Mouse (Mus musculus): ENCODE measurements around the gene Agrn. TPM values are rescaled to one million over a fixed set of nuclear protein-coding genes. Genes with fewer than 3 reads are reported as not detected.

The Agrn gene
- total and polyA plus RNA-seq, 3 experiments = 0.38 to 2.0 (median 0.70) TPM

DNA sequence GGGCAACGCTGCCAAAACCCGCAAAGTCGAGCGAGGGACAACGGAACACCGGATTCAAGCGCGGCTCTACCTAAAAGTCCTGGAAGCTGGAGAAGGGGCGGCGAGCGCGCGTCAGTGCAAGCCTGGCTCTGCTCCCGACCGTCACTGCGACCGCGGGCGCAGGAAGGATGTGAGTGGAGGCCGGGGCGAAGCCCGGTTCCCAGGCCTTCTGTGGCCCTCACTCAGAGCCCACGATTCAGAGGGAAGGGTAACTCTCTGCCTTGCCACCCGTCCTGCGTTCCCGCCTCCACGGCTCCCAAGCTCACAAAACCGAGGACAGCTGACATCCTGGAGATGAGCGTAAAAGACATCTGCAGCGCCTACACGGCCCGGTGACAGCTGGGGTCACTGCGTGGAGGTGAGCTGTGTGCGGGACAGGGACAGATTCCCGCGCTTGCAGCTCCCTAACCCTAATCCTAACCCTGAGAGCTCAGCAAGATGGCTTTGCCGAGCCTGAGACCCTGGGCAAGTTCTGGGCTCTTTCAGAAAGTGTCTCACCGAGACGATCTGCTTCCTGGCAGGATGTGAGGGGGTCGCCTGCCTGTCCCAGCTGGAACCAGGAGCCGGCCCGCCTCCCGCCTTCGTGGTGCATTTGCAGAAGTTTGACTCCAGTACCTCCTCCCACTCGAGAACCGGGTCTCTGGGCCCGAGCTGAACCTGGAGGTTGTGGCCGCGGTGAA is 6.3 kb upstream of the Agrn start:
- Histone ChIP-seq H3K4me3 (ENCODE audit: low read depth, low read length) (no peak overlapping the region; the same call in 1 of the 2 replicates), H3K36me3 (replicated peaks) (no peaks in the 10 kb centered on the region), H3K4me1 (ENCODE audit: insufficient read depth, low read depth, low read length) (peaks cover 8% of the 10 kb centered on the region), H3K9me3 (replicated peaks) (no peaks in the 10 kb centered on the region), H3K27me3 (ENCODE audit: insufficient read depth, low read length) (peaks cover 35% of the 10 kb centered on the region)
- no peak for ATAC-seq (ENCODE audit: extremely low read depth, insufficient number of reproducible peaks, low FRiP score, poor library complexity, severe bottlenecking)
- no peak for TF ChIP-seq GATA2 (IDR thresholded peaks at IDR 0.05; ENCODE audit: borderline replicate concordance, low read depth, low read length)
- TF ChIP-seq GATA1 (IDR thresholded peaks at IDR 0.05; ENCODE audit: borderline replicate concordance, low read length) = no peak
- no peak for TF ChIP-seq POLR2AphosphoS5 (IDR thresholded peaks at IDR 0.05; ENCODE audit: insufficient replicate concordance, low read depth, low read length)
- no peak for TF ChIP-seq CTCF (IDR thresholded peaks at IDR 0.05; ENCODE audit: low read depth, low read length)
- no peak for TF ChIP-seq TAL1 (conservative IDR thresholded peaks at IDR 0.05; ENCODE audit: low read depth, low read length)
- DNase-seq (ENCODE audit: low spot score) = no peak

DNA sequence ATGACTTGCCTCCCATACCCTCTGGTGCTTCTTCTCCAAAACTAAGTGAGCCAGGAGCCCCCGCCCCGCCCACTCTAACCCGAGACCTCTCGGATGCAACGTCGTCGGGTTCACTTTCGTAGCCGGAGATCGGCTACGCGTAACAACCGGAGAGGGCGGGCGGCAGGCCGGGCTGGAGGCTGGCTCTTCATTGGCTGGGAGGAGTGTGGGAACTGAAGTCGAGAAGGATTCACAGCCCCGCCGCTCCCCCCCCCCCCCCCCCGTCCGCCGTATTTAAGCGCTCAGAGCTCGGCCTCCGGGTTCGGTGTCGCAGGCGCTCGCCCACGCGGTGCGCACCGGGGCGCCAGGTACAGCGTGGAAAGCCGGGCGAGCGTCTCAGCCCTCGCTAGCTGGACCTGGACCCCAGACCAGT is 5.7 kb upstream of the Agrn start, which contains the start of gene AW011738:
Gene AW011738 (plus strand): TSS at position 304 of the 412 bp plus-strand sequence.
- H3K4me3 ChIP-seq (ENCODE audit: low read depth, low read length) = no peak within 1 kb of the TSS; the same call in 1 of the 2 replicates
- H3K9me3 ChIP-seq (replicated peaks) = no peaks in the 10 kb centered on the region
- peaks cover 35% of the 10 kb centered on the region for H3K27me3 ChIP-seq (ENCODE audit: insufficient read depth, low read length)
- H3K36me3 ChIP-seq (replicated peaks) = no peaks in the 10 kb centered on the region
- TF ChIP-seq CTCF (IDR thresholded peaks at IDR 0.05; ENCODE audit: low read depth, low read length) (no peak), GATA1 (IDR thresholded peaks at IDR 0.05; ENCODE audit: borderline replicate concordance, low read length) (no peak), TAL1 (conservative IDR thresholded peaks at IDR 0.05; ENCODE audit: low read depth, low read length) (no peak), POLR2AphosphoS5 (IDR thresholded peaks at IDR 0.05; ENCODE audit: insufficient replicate concordance, low read depth, low read length) (no peak), GATA2 (IDR thresholded peaks at IDR 0.05; ENCODE audit: borderline replicate concordance, low read depth, low read length) (no peak)
- DNase-seq (ENCODE audit: low spot score) (no peak), ATAC-seq (ENCODE audit: extremely low read depth, insufficient number of reproducible peaks, low FRiP score, poor library complexity, severe bottlenecking) (no peak)
- peaks cover 9% of the 10 kb centered on the region for H3K4me1 ChIP-seq (ENCODE audit: insufficient read depth, low read depth, low read length)

DNA sequence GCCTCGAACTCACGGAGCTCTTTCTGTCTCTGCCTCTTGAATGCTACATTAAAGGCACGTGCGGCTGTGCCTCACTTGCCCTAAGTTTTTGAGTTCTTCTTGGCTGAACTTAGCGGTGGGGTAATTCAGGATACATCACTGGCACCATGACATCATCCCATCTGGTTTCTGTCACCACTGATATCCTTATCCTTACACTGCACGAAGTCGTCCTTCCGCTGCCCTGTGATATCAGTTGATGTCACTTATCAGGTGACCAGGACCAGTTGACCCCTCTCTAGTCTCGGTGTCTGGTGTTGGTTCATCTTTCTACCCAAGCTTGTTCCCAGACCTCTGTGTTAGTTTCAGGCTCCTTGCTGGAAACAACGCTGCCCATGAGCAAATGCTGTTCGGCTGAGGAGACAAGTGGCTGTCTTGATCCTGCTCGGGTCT is 5.2 kb upstream of the Agrn start:
- ATAC-seq (ENCODE audit: extremely low read depth, insufficient number of reproducible peaks, low FRiP score, poor library complexity, severe bottlenecking) (no peak), DNase-seq (ENCODE audit: low spot score) (no peak)
- TF ChIP-seq GATA1 (IDR thresholded peaks at IDR 0.05; ENCODE audit: borderline replicate concordance, low read length) (no peak), POLR2AphosphoS5 (IDR thresholded peaks at IDR 0.05; ENCODE audit: insufficient replicate concordance, low read depth, low read length) (no peak), GATA2 (IDR thresholded peaks at IDR 0.05; ENCODE audit: borderline replicate concordance, low read depth, low read length) (no peak), CTCF (IDR thresholded peaks at IDR 0.05; ENCODE audit: low read depth, low read length) (no peak), TAL1 (conservative IDR thresholded peaks at IDR 0.05; ENCODE audit: low read depth, low read length) (no peak)
- H3K9me3 ChIP-seq (replicated peaks) = no peaks in the 10 kb centered on the region
- no peaks in the 10 kb centered on the region for H3K36me3 ChIP-seq (replicated peaks)
- H3K27me3 ChIP-seq (ENCODE audit: insufficient read depth, low read length) = peaks cover 39% of the 10 kb centered on the region
- H3K4me3 ChIP-seq (ENCODE audit: low read depth, low read length) = no peak overlapping the region
- peaks cover 13% of the 10 kb centered on the region for H3K4me1 ChIP-seq (ENCODE audit: insufficient read depth, low read depth, low read length)

DNA sequence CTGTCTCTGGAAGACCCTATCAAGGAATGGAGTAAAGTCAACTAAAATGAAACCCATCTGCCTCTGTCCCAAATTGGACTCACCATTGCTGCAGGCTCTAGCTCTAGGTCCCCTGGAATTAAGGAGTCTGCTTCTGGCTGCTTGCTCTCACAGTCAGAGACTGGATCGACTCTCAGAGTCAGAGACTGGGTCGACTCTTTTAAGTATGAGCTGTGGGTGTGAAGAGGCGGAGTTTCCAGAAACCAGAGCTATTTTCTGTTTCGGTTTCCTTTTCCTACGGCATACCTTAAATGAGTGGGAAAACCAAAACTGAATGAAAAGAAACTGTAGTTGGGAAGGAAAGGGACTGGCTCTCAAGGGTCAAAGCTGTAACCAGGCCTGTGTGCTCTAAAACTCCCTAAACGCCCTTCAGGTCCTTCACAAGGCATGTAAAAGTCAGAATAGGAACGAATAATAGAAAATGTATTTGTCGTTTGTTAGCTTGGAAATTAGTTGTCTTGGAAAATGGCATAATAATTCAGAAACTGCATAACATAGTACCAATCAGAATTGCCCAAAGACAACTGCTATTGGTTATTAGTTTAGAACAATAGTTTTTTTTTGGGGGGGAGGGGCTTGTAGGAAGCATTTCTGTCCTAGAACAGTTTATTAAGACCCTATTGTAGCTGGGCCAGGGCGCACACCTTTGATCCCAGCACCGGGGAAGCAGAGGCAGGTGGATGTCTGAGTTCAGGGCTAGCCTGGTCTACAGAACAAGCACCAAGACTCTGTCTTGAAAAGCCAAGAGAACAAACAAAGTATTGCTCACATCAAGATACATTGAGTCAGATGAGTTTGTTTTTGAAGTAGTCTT is 3.6 kb upstream of the Agrn start, which contains the start of gene Isg15:
Gene Isg15 (minus strand): TSS at position 196 of the 853 bp plus-strand sequence.
- Histone ChIP-seq H3K4me3 (ENCODE audit: low read depth, low read length) (no peak within 1 kb of the TSS), H3K4me1 (ENCODE audit: insufficient read depth, low read depth, low read length) (peaks cover 25% of the 10 kb centered on the region), H3K27me3 (ENCODE audit: insufficient read depth, low read length) (peaks cover 52% of the 10 kb centered on the region), H3K36me3 (replicated peaks) (no peaks in the 10 kb centered on the region), H3K9me3 (replicated peaks) (no peaks in the 10 kb centered on the region; the same call in 1 of the 2 replicates)
- no peak for ATAC-seq (ENCODE audit: extremely low read depth, insufficient number of reproducible peaks, low FRiP score, poor library complexity, severe bottlenecking)
- no peak for TF ChIP-seq CTCF (IDR thresholded peaks at IDR 0.05; ENCODE audit: low read depth, low read length)
- TF ChIP-seq TAL1 (conservative IDR thresholded peaks at IDR 0.05; ENCODE audit: low read depth, low read length) = no peak
- TF ChIP-seq GATA1 (IDR thresholded peaks at IDR 0.05; ENCODE audit: borderline replicate concordance, low read length) = no peak
- TF ChIP-seq GATA2 (IDR thresholded peaks at IDR 0.05; ENCODE audit: borderline replicate concordance, low read depth, low read length) = no peak
- TF ChIP-seq POLR2AphosphoS5 (IDR thresholded peaks at IDR 0.05; ENCODE audit: insufficient replicate concordance, low read depth, low read length) = no peak
- DNase-seq (ENCODE audit: low spot score) = no peak

DNA sequence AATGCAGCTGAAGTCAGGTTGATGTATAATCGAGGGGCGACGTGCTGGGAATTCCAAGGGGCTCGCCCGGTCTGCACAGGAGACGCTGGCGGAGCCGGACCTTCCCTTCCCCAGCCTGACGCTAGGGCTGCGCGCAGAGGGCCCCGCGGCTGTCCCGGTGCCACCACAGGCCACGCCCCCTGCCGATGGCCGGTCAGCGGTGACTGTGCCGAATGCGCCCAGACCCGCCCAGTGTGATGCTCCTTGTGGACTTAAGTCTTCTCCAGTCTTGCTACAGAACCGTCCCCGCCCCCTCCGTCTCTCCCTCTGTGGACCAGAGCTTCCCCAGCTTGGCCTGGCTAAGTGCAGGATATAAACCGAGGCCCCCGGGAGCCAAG is 529 bp upstream of the Agrn start:
- peaks cover 57% of the 10 kb centered on the region for H3K27me3 ChIP-seq (ENCODE audit: insufficient read depth, low read length)
- no peak for TF ChIP-seq GATA2 (IDR thresholded peaks at IDR 0.05; ENCODE audit: borderline replicate concordance, low read depth, low read length)
- no peak for TF ChIP-seq TAL1 (conservative IDR thresholded peaks at IDR 0.05; ENCODE audit: low read depth, low read length)
- no peak for TF ChIP-seq GATA1 (IDR thresholded peaks at IDR 0.05; ENCODE audit: borderline replicate concordance, low read length)
- TF ChIP-seq CTCF (IDR thresholded peaks at IDR 0.05; ENCODE audit: low read depth, low read length) = no peak
- TF ChIP-seq POLR2AphosphoS5 (IDR thresholded peaks at IDR 0.05; ENCODE audit: insufficient replicate concordance, low read depth, low read length) = no peak
- H3K4me1 ChIP-seq (ENCODE audit: insufficient read depth, low read depth, low read length) = peaks cover 21% of the 10 kb centered on the region
- no peaks in the 10 kb centered on the region for H3K36me3 ChIP-seq (replicated peaks)
- no peaks in the 10 kb centered on the region; the same call in 1 of the 2 replicates for H3K9me3 ChIP-seq (replicated peaks)
- peak; percentile 68 for ATAC-seq (ENCODE audit: extremely low read depth, insufficient number of reproducible peaks, low FRiP score, poor library complexity, severe bottlenecking)
- peak; percentile 59 for DNase-seq (ENCODE audit: low spot score)
- peak overlapping the region; percentile 75 for H3K4me3 ChIP-seq (ENCODE audit: low read depth, low read length)
